Mouse (Mus musculus) gastrocnemius, postnatal 4 days (tissue): ENCODE data around the gene Fam173b. TPM values are rescaled to one million over a fixed set of nuclear protein-coding genes. Genes with fewer than 3 reads are reported as not detected.

Experiments used
- DNase-seq, 2 experiments: peaks; one replicate each; pipeline ENCODE4 v3.0.0; 2021 to 2022; ENCODE audit warnings: low spot score in 2 of 2, mixed read lengths in 2 of 2
- total RNA-seq, 2 experiments: library from RNA; stranded (reverse); gene quantifications; 2 replicates each; pipeline ENCODE4 v1.2.3; 2021

Fam173b gene
- total RNA-seq, 2 experiments from 2014 or later = 12.7 to 13.7 TPM

GRCm38 (mm10) chr15:31586088-31586487 is 15.6 kb upstream of the Fam173b start:
- no peak for DNase-seq

GRCm38 (mm10) chr15:31586519-31586918 is 15.1 kb upstream of the Fam173b start:
- peak; percentile 59 to 83 for DNase-seq

DNA sequence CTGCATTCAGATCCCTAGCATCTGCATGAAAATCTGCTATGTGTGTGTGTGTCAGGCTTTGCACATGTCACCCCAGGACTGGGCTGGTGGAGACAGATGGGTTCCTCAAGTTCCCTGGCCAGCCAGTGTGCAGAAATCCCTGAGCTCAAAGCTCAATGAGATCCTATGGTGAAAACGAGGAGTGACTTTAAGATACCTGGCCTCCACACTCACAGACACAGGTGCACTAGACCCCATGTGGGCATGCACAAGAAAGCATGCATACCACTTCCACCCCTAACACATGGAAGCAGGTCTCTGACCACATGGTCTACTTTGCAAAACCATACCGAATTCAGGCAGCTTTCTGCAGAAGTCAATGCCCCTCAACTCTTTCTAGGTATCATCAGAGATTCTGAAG is 13.9 kb upstream of the Fam173b start:
- DNase-seq = no peak

- no peak for DNase-seq
Observed at GRCm38 (mm10) chr15:31588989-31589640, 12.5 kb upstream of the Fam173b start.

GRCm38 (mm10) chr15:31590176-31590575 is 11.5 kb upstream of the Fam173b start:
- DNase-seq = no peak

DNA sequence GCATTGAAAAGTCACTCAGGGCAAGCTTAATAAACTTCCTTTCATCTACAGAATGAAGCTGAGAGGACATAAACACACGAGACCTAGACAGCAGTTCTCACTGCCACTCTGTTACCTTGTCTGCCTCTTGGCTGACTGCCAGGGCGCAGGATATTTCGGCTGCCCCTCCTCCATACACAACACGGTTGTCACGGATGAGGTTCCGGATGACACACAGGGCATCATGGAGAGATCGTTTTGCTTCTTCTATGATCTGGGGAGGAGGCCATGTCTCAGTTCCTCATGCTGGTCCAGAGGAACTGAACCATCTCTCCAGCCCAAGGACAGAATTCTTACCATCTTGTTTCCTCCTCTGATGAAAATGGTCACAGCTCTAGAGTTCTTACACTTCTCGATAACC is 9.1 kb upstream of the Fam173b start:
- DNase-seq = no peak

DNA sequence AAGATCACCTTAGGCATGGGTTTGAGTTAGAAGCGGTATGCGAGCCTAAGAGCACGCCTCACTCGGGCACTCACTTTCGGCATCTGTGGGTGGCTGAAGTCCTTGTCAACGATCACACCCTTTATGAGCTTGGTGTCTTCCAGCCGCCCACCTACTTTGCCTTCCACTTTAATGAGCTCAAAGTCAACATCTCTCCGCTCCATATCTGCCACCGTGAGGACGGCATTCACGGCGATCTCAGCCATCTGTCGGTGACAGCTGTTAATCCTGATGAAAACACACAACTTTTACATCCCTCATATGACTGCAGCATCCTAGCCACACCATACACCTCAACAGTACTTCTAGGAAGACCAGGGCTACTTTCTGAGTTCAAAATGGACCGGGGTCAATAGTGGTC is 7.4 kb upstream of the Fam173b start:
- DNase-seq = no peak

DNA sequence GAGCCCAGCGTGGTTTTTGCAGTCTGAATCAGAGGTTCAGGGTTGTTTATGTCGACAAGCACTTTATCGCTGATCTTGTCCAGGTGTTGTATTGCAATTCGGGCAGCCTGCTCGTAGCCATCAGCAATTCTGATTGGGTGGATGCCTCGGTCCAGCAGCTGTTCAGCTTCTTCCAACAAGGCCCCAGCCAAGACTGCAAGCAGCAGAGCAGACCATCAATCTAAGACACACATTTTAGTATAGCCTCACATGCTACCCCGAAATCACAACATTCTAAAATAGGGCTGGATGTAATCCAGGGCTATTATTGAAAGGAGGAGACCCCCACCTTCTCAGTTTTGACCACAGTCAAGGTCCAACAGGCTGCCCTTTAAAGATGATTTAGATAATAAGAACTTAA is 6.0 kb upstream of the Fam173b start:
- no peak for DNase-seq

- DNase-seq = no peak
Observed at GRCm38 (mm10) chr15:31599834-31600233, 1.8 kb upstream of the Fam173b start.

GRCm38 (mm10) chr15:31601279-31601645 is 390 bp upstream of the Fam173b start:
- no peak for DNase-seq

DNA sequence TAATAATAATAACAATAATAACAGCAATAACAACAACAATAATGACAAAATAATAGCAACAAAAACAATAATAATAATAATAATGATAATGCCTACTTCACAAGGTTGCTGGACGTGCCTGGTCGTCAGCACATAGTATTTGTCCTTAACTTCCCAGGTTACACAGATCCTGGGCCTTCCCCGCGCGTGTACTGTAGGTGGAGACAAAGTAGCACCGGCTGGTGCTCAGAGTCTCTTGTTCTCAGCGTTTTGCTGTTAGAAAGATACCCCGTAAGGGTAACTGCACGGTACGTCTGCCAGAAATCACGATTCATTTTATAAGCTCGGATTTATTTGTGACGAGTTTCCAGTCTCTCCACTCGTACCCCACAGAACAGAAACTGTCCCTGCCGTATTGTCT is 774 bp downstream of the Fam173b start:
- DNase-seq = peak in 1 of 2 experiments; percentile 49

- no peak for DNase-seq
Observed at GRCm38 (mm10) chr15:31603113-31603512, 1.5 kb downstream of the Fam173b start.

DNA sequence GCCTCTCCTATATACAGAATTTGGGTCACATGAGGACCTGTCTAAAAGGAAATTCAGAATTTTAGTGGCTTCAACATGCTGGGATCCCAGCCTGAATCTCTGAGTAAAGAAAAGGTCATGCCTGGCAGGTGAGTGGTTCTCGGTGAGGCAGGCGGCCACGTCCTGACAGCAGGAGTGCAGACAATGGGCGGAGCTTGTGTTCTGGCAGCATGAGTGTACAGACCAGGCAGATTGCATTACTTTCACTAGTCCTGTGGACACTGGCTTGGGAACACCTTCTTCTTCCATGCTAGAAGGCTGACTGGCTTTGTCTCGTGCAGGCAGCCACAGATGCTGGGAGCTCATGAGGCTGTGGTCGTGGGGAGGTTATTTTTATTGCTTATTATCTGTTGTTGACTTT is 5.2 kb downstream of the Fam173b start:
- no peak for DNase-seq

- no peak for DNase-seq
Observed at GRCm38 (mm10) chr15:31611027-31611426, 9.4 kb downstream of the Fam173b start.

- DNase-seq = no peak
Observed at GRCm38 (mm10) chr15:31611976-31612375, 10.3 kb downstream of the Fam173b start.

DNA sequence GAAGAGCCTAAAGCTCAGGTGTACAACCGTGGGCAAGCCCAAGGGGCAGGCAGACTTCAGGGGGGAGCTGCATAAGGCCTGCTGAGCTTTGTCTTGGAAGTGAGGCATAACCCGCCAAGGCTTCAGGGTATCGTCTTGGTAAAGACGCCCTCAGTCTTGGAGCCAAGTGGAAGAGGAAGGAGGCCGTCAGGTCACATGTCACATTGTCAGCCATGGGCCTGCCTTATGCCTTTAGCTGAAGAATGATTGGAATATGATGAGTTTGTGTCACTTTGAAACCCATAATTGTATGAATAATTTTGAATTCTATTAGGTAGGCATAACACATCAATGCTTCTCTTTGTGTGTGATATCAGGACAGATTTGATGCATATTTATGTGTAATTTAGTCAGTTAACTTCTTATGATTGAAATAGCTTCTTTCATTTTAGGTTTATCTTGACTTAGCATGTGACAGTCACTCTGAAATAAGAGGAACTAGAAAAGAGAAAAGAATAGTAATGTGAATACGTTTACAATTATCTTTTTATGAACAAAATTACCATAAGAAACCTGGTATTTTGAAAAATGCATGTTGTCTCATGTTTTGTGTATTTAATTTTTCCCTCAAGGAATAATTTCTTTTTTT is 12.3 kb downstream of the Fam173b start:
- DNase-seq = no peak

DNA sequence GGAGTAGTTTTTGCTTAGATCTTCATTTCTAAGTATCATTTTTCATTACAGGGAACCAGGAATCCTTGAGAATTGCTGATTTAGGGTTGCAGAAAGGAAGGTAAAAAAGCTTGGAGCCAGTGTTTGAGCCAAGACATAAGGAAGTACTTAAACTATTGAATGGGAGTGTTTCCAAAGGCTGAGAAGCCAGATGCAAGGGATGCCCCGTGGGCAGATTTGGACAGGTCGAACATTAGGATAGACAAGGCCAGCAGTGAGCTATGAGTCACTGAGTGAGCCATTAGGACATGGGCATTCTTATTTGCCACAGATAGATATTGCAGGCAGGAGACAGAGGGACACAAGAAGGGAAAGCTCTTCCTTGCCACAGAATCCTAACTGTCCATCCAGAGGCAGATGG is 13.0 kb downstream of the Fam173b start:
- no peak for DNase-seq

GRCm38 (mm10) chr15:31617261-31617660 is 15.6 kb downstream of the Fam173b start:
- no peak for DNase-seq

DNA sequence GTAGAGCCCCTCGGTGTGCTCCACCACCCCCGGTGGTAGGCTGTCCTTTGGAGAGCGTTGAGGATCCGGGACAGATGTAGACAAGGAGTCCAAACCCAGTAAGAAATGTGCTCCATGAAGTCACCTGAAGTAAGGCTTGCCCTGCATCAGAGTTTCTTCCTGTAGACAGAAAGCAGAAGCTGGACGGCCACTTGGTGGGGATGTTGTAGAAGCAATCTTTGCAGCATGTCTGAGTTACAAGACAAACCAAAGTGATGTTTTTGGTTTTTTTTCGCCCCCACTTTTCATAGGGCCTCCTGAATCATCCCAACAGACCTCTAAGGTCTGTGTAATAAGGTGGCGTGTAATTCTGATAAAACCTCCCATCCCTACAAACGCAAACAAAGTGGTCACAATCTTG is 17.9 kb downstream of the Fam173b start:
- DNase-seq = no peak

DNA sequence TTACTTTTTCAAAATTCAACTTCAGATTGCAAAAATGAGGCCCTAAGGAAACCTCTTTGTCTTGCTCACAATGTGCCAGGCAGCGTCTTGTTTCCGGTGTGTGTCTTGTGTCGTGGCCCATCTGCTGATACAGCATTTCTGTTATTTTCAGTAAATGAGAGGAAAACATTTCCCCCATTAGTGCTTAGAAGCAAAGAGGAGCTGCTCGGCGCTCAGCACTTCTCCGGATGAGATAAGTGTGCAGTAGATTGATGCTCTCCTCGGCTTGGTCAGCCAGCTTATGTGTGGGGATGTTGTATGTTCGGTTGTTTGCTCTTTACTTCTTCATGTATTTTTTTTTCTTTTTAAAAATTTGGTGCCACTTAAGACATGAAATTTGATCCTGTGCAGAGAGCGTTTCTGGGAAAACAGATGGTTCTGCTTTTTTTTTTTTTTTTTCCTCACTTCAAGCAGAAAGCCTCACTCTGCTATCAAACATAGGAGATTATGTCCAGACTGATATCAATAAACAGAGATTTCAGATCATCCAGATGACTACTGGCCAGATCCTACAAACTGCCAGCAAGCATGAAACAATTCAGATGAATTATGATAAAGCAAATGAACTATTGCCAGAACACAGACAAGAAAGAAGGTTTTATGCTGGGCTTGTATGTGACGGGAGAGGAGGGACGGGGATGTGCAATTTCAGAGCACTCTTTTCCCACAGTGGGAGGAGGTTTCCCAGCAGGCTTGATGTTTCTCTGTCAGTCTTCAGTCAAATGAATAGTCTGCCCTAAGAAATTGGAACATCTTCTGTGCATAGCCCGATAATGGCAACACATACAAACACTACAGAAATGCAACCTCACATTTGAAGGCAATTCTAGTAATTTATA is 25.9 kb downstream of the Fam173b start:
- DNase-seq = no peak

GRCm38 (mm10) chr15:31628180-31628579 is 26.5 kb downstream of the Fam173b start:
- no peak for DNase-seq

DNA sequence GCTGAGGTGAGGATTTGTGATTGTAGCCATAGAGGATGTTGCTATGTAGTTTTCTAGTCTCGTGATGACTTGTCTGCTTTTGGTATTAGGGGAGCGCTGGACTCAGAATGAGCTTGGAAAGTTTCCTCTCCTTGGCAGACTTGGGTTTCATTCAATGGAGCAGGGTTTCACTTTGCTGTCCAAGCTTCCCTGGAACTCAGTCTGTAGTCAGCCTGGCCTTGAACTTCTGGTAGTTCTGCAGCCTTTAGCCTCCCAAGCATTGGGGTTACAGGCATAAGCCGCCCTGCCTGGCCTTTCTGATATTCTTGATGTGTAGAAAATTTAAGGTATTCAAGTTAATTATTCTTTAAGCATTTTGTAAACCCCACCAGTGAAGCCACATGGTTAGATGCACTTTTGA is 27.9 kb downstream of the Fam173b start:
- DNase-seq = no peak
